Mouse (Mus musculus): ENCODE results near the gene Rtp3. TPM values are rescaled to one million over a fixed set of nuclear protein-coding genes. Genes with fewer than 3 reads are reported as not detected.

The Rtp3 gene
- total RNA-seq, 2 experiments from 2014 or later = 0.64 TPM; not detected in 1

- intact Hi-C loops (cut with DNase I) = no loop called here
- no peak for DNase-seq (ENCODE audit: low spot score in 2 of 2)
Measured at GRCm38 (mm10) chr9:110948813-110949310, 41.5 kb downstream of the Rtp3 start.

GRCm38 (mm10) chr9:110947900-110948299, 42.5 kb downstream of the Rtp3 start:
- DNase-seq (ENCODE audit: low spot score in 2 of 2) = no peak
- intact Hi-C loops (cut with DNase I) = no loop called here

DNA sequence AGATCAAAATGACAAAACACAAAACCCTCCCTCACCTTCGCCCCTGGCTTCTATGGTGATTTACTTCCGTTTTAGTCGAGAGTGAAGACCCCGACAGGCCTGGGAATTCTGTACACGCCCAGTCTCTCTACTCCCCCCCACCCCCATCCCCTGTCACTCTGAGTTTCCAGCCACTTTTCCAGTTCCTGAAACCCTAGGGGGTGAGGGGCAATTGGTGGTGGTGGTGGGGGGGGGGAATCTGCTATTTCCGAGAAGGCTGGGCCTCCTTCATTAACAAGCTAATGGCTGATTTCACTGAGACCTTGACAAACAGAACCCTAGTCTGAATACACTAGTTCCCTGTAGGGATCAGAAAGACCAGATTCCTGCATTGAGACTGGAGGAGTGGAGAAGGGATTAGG, 43.1 kb downstream of the Rtp3 start:
- no peak for DNase-seq (ENCODE audit: low spot score in 2 of 2)
- intact Hi-C loops (cut with DNase I) = no loop called here

- DNase-seq (ENCODE audit: low spot score in 2 of 2) = no peak
- intact Hi-C loops (cut with DNase I) = no loop called here
Measured at GRCm38 (mm10) chr9:110946548-110947044, 43.8 kb downstream of the Rtp3 start.

GRCm38 (mm10) chr9:110945926-110946325, 44.5 kb downstream of the Rtp3 start, which contains the start of gene Tdgf1:
Gene Tdgf1, minus strand, starts transcription at chr9:110946158.
- DNase-seq (ENCODE audit: low spot score in 2 of 2) = no peak
- intact Hi-C loops (cut with DNase I) = no loop called here

DNA sequence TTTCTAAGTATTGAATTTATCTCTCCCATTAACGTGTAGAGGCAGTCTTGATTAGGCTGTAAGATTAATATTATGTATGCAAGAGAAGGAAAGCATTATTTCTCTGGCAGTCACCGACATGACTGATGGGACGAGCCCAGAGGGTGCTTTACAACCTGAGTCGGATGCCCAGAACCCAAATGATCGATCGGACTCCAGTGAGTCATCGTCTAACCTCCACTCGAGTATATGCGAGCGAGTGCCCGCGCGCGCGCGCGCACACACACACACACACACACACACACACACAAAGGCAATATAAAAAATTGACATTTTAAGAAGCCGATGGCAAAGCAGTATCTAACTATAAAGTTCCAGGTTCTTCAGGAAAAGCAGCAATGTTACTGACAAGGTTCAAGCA, 45.0 kb downstream of the Rtp3 start:
- intact Hi-C loops (cut with DNase I) = no loop called here
- no peak for DNase-seq (ENCODE audit: low spot score in 2 of 2)

DNA sequence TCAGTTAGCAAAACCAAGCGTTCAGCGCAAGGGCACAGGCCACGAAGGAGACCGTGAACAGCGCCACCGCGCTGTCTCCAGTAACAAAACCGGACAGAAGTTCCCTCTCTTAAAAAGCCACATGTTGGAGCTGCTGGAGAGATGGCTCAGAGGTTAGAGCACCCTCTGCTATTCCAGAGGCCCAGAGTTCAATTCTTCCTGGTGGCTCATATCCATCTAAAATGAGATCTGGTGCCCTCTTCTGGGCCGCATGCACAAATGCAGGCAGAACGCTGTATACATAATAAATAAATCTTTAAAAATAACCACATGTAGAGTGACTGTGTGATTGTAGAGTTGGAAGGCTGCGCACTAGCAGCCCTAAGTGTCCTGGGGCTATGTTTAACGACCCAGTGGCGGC, 46.1 kb downstream of the Rtp3 start:
- intact Hi-C loops (cut with DNase I) = no loop called here
- DNase-seq (ENCODE audit: low spot score in 2 of 2) = no peak

GRCm38 (mm10) chr9:110937506-110938490, 52.6 kb downstream of the Rtp3 start:
- intact Hi-C loops (cut with DNase I) = no loop called here
- DNase-seq (ENCODE audit: low spot score in 2 of 2) = no peak

DNA sequence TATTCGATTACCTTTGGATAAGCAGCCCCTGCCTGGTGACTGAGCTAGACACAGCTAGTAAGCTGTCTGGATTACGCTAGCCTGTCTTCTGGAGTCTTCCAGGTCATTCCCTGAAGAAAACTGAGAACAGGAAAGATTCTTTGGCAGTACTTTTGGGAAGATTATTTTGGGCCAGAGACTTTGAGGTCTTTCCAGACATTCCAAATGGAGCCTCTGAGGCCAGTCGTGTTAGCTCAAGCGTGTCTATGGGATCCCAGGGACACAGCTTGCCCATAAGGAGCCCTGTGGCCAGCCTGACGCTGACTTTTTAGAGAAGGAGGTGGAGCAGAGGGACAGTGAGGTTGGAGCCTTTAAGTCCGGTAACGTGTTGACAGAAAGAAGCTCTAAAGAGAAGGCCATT, 54.4 kb downstream of the Rtp3 start:
- no peak for DNase-seq (ENCODE audit: low spot score in 2 of 2)
- intact Hi-C loops (cut with DNase I) = no loop called here

Other genes with a start within 250 kb of the Rtp3 start
- gene Myl3, start 248.7 kb downstream of the Rtp3 start, total RNA-seq (2021) = under 1 TPM in 1 of 2 experiments, not detected in 1; 0.59 TPM
- 1 to 10 TPM; 4.6 to 7.1 TPM for gene Pth1r, start 243.4 kb downstream of the Rtp3 start, total RNA-seq (2021)
- gene Prss42, start 192.4 kb downstream of the Rtp3 start, total RNA-seq (2021) = not detected
- gene Prss44, start 176.6 kb downstream of the Rtp3 start, total RNA-seq (2021) = not detected
- gene Prss43, start 163.9 kb downstream of the Rtp3 start, total RNA-seq (2021) = under 1 TPM in 1 of 2 experiments, not detected in 1; 0.12 TPM
- under 1 TPM; 0.52 to 0.66 TPM for gene Prss45, start 156.0 kb downstream of the Rtp3 start, total RNA-seq (2021)
- gene Prss46, start 146.1 kb downstream of the Rtp3 start, total RNA-seq (2021) = not detected
- gene Prss50, start 132.6 kb downstream of the Rtp3 start, total RNA-seq (2021) = under 1 TPM; 0.48 to 0.72 TPM
- 10 to 100 TPM in 1 of 2 experiments, 1 to 10 TPM in 1; 6.9 to 13.7 TPM for gene Als2cl, start 110.7 kb downstream of the Rtp3 start, total RNA-seq (2021)
- gene Tmie, start 110.5 kb downstream of the Rtp3 start, total RNA-seq (2021) = 1 to 10 TPM; 2.8 to 3.7 TPM
- not detected for gene Fam240a, start 73.7 kb downstream of the Rtp3 start, total RNA-seq (2021)
- under 1 TPM; 0.15 to 0.48 TPM for gene Tdgf1, start 44.4 kb downstream of the Rtp3 start, total RNA-seq (2021)
- under 1 TPM; 0.32 to 0.93 TPM for gene Lrrc2, start 39.0 kb downstream of the Rtp3 start, total RNA-seq (2021)
- under 1 TPM in 1 of 2 experiments, not detected in 1; 0.94 TPM for gene Ltf, start 28.7 kb upstream of the Rtp3 start, total RNA-seq (2021)
- gene Ccrl2, start 66.9 kb upstream of the Rtp3 start, total RNA-seq (2021) = under 1 TPM; 0.49 to 0.84 TPM
- 10 to 100 TPM; 37.1 to 47.9 TPM for gene Lrrfip2, start 127.0 kb upstream of the Rtp3 start, total RNA-seq (2021)

Data from left cerebral cortex, postnatal 36 days (tissue).